Mouse (Mus musculus) adrenal gland, postnatal 4 days (tissue): Measurements from ENCODE around the gene Gm884. TPM values are rescaled to one million over a fixed set of nuclear protein-coding genes. Genes with fewer than 3 reads are reported as not detected.

ENCODE experiments used
- DNase-seq, 2 experiments: peaks; one replicate each; pipeline ENCODE4 v3.0.0; 2021 to 2022; ENCODE audit warnings: low spot score in 2 of 2, mixed read lengths in 2 of 2
- long read RNA-seq, 2 experiments: library from polyadenylated mRNA; stranded (forward); transcript quantifications; one replicate each; pipeline ENCODE4 v2.0.0; 2021
- total RNA-seq, 2 experiments: library from RNA; stranded (reverse); gene quantifications; 2 replicates each; pipeline ENCODE4 v1.2.3; 2021

Gene Gm884
- not detected for total RNA-seq
- long read RNA-seq, experiment 1, result 0 reads
- long read RNA-seq, experiment 2, result 0 reads

DNA sequence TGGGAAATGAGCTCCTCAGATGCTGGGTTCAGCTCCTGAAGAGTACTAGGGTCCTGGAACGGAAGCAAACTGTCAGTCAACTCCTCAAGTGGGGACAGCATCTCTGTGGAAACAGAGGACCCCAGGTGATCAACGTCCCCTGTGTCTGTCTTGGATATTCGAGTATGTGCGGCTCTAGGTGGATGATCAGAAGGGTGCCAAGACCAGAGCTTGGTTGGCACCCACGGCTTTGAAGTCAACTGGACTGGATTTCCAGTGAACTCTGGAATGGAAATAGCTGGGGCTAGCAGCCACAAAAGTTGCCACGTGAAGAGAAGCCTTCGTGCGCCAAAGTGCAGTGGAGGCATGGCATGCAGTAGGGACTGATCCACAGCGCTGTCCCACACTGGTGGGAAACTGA is at the start of gene Gm884:
Gm884 (minus strand) TSS at position 101 of the 400 bp plus-strand sequence.
- DNase-seq, result no peak

DNA sequence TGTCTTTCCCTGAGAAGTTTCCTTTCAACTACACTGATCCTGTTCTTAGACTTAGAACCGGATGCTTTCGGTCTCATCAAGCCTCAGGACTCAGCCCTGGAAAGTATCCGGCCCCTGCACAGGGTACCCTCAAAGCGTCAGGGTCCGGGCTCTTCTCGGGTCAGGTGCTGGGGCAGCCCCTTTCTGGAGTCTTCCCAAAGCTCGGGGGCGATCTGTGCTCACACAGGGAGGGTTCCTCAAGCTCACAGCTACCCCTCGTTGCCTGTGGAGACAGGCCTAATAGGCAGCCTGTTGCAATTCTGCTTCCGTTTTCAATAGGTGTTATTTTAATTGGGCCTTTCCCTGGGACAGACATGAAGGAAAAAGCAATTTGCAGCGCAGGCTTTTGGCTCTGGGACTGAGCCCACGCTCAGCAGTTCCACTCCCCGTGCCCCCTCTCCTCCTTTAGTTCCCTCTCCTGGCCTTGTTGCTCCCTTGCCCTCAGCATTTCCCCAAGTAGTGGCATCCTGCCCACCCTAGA is 46.0 kb upstream of the Gm884 start:
- DNase-seq, result no peak

DNA sequence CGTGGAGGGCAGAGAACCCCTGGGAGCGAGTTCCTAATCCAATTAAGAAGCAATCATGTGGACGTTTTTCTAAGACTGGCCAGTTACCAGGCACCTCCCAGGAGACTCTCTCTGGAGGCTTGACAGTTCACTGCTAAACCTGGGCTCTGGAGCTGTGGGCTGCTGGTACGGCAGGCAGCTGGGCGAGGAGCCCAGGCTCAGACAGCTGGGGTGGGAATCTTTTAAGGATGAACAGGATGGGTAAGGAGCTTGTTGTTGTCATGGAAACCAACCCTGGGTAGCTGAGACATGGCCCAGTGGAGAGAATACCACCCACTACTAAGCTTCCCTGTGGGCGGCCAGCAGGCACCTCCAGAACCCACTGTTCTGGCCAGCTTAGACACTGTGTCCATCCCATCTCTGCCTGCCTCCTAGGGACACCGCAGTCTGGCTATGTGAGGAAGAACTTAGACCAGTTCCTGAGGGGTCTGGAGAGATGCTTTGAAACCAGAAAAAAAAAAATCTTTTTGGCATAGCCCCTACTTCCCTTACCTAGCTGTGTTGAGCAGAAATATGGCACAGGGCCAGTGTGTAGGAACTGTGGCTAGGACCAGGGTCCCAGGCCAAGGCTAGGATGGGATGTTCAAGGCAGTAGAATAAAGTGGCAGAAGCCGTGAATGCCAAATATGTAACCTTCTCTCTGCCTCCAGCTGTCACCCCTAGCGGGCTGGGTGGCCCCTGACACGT is 45.4 kb upstream of the Gm884 start:
- no peak for DNase-seq

DNA sequence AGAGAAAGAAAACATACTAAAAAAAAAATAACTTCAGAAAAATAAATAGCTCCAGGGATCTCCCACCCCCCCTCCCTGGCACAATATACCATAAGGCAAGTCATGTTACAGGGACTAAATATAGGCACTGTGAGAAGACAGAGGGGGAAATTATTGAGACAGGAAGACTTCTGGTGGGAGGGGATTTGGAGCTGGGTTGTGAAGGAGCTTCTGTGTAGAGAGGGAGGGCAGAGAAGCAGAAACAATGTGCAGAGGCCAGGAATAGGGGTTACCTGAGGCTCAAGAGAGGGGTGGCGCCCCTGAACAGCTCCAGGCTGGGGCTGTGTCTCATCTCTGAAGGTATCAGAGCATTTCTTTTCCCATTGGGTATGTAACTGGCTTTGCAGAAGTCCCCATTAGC is 44.8 kb upstream of the Gm884 start:
- no peak for DNase-seq

DNA sequence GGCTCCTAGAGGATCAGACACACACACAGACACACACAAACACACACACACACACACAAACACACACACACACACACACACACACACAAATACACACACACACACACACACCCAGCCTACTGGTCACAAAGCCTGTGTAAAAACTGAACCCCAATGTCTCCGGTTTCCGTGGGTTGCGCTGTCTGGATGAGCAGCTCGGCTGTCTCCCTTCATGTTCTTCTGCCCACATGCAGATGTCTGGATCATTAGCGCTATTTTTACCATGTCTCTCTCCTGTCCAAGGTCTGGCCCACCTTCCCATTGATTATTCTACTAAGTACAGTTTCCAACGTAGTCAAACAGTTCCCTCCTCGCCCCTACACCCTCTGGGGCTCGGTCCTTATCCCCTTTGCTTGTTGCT is 42.2 kb upstream of the Gm884 start:
- no peak for DNase-seq

DNA sequence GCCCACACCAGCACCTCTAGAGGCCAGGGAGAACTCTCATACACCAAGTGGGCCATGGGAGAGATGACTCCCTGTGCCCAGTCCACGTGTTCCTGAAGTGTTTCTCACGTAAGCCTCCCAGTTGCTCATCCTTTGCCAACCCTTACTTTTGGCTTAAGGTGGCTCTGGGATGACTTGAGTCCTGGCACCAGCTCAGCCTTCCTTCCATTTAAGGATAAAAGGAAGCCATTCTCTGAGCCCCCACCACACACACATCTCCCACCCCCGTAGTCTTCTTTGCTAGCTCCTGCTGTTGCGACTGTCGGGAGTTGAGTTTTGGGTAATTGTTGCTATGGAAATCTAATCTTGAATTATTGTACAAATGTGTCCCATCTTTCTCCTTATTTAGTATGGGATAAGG is 41.6 kb upstream of the Gm884 start:
- DNase-seq, result no peak

DNA sequence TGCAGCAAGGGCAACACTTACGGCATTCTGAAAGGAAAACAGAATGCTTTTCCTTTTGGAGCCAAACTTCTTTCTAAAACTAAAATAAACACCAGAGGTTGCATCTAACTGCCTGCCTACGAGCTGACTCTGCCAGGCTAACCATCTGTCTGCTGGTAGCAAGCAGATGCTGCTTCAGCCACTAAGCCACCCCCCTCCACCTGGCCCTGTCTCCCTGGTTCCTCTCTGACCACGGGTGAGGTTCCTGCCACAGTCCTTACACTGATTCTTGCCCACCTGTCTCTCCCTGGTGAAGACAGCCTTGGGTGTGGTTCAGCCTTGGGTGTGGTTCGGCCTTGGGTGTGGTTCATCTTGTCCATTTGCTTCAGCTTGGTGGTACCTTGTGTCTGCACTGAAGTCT is 40.9 kb upstream of the Gm884 start:
- no peak for DNase-seq

DNA sequence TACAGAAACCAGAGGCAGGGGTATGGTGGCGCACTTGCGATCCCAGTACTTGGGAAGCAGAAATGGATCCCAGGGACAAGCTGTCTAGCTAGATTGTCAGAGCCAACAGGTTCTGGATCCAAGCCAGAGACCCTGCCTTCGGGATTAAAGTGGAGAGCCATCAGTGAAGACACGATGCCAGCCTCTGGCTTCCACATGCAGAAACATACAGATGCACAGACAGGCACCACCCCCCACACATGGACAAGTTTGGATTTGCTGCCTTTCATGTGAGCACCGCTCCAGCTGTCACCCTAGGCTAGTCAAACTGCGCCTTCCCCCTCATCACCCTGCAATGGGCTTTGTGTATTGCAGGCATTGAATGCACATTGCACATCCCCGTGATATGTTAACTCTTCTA is 37.2 kb upstream of the Gm884 start:
- no peak for DNase-seq

DNA sequence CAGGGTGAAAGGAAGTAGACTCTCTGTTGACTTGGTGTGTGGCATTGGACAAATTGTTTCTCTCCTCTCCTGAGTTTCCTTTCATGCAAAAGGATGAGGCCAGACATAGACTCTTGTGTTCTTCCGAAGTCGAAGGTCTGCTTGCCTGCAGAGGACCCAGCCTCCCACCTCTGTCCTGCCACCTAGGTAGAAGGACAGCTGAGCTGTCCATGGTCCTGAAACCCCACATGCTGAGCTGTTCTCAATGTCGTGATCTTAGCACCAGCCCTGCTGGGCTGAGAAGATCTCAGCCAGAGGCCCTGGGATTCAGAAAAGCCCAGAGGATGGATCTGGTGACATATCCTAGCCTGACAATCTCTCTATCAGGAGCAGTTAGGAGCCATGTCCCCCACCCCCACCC is 35.6 kb upstream of the Gm884 start:
- peak in 1 of 2 experiments; percentile 22 for DNase-seq

DNA sequence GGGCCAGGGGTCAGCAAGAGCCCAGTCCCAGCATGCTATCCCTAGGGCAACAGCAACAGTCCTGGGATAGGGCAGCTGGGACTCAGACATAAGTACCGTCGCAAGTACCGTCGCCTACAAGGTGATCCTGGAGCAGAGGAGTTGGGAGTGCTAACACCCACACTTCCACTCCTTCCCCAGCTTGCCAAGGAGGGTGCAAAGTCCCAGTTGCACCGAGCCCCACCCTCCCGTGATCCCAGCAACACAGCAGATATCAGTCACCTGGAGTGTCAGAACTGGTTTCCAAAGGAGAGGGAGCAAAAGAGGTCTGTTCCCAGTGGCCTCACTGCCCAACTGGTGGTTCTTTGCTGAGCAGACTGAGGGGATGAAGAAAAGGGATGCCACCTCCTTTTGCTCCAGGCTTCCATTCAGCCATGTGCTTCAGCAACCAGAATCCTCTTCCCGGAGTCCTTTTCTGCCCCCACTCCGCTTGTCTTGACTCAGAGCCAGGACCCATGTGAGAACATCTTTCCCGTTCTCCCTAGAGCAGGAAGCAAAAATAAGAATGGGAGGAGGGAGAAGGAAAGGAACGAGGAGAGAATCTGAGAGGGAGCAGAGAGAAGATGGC is 32.5 kb upstream of the Gm884 start:
- no peak for DNase-seq

DNA sequence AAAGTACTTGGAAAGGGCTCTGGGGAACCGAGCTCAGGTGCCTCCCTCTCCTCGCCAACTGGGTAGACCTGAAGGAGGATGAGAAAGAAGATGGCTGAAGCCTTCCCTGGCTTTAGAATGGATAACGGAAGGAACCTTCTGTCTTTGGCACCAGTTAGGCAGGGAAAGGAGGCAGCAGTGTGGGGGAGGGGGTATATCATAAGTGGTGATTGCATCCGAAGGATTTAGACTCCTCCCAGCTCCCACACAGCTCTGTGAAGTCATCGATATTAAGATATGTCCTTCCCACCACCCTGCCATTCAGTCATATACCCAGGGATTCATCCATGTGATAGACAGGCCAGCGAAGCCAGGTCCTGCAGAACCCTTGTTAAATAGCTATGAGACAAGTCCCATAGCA is 30.5 kb upstream of the Gm884 start:
- DNase-seq, result no peak

DNA sequence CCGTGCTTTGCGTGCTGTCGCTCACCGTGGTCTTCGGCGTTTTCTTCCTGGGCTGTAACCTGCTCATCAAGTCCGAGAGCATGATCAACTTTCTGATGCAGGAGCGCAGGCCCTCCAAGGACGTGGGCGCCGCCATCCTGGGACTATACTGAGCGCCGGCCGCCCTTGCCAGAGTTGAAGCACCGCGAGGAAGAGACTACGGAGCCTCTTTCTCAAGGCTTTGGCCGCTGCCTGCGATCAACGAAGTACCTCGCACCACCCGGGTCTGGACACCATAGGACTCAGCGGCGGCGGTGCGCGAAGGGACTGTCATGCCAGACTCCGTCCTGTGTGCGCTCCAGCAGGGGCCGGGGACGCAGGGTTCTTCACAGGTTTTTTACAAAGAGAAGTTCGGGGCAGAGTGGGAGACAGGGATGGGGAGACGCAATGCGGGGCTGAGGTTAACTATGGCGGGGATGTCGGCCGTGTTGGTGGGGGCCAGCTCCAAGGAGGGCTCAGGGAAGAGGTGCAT is 29.1 kb upstream of the Gm884 start:
- DNase-seq, result no peak

DNA sequence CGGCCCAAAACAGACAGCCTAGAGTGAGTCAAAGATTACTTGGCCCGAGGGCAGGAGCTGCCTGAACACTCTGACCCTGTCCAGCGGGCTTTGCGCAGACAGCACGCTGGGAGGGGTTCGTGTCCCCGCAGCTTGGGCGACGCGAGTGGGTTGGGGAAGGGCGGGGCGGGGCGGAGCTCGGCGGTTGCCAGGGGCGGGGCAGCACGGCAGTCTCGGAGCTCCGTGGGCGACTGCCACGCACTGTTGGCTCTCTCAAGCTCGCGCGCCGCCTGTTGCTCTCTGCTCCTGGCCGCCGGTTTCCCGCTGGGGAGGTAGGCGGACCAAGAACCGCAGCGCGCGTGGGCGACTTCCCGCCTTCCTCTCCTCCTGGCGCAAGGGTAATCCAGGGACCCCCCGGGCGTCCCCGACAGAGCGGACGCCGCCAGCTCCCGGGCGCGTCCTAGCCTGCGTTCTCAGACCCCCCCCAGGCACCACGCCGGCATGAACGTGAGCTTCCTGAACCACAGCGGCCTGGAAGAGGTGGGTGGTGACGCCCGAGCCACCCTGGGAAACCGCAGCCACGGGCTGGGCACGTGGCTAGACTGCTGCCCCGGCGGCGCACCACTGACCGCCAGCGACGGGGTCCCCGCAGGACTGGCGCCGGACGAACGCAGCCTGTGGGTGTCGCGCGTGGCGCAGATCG is 28.5 kb upstream of the Gm884 start, which contains the start of gene Rprml:
Rprml (plus strand) TSS at position 270 of the 682 bp plus-strand sequence.
- DNase-seq, result no peak

DNA sequence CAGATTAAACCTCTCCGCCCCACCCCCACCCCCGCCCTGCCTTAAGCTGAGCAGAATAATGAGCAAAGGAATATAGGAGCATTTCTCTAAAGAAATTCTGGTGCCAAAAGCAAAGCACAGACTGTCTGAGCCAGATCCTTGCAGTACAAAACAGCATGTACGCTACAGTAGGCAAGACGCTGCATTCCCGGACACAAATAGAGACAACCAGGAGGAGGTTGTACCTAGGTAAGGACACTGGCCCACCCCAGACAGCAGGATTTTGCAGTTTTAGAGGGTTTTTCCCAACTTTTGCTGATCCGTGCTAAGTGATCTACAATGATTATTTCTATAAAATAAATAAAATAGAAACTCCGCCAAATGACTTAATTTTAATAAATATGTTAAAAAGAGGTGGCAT is 27.7 kb upstream of the Gm884 start:
- no peak for DNase-seq

DNA sequence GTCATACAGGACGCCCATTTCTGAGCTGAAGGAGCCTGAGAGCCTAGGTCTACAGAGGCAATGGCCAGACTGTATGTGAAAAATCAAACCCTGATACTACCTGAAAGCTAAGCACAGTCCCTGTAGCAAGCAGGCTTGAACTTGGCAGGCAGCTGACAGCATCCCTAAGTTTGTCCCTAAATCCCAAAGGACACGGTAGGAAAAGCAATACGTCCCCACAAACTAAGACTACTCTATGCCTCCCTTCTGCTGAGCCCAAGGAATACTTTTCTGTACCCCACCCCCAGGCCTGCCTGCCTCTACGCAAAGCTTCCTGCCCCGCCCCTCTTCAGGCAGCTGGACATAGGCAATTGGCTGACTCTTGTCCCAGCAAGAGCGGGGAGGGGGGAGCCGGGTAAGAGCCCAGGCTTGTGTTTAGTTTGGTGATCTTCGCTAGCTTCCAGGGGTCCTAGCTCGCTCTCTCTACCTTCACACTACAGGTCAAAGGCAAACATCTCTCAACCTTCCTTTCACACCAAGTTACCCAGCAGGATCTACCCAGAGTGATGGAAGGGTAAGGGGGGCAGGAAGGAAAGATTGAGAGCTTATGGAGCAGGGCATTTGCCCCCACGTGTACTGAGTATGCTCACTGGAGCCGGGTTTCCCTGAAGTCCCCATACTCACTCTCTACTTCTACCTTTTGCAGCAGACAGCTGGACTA is 27.1 kb upstream of the Gm884 start:
- DNase-seq, result no peak

DNA sequence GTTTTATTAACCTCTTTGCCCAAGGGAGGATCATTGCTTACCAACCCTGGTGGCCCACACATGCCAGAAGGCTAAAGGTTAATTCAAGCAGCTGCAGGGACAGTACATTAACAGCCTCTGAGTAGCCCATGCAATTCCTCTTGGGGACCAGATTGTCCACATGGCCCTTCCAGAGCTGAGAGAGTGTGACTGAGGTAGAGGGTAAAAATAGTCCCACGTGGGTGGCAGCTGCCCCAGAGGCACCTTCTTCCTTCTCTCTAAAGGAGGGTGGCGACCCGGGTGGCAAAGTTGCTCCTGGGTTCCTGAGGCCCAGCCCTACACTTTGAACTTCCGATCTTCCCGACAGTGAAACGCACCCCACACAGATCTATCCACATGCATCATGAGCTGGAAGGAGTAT is 25.4 kb upstream of the Gm884 start:
- no peak for DNase-seq

DNA sequence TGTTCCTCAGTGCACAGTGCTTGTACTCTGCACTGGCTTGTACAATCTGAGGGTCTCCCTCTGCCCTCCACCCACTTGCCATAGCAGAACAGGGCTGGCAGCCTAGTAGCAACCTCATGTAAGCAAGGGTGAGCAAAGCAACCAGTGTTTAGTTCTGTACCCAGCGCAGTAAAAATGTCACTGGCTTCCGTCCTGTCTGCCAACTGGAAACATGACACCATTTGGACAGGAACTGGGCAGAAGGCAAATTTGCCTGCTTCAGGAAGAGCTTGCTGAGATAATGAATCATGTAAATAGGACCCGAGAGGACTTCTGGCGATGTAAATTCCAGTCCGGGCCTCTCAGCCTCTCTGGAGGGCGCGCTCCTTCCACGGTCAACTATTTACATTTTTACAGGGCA is 24.8 kb upstream of the Gm884 start:
- no peak for DNase-seq

DNA sequence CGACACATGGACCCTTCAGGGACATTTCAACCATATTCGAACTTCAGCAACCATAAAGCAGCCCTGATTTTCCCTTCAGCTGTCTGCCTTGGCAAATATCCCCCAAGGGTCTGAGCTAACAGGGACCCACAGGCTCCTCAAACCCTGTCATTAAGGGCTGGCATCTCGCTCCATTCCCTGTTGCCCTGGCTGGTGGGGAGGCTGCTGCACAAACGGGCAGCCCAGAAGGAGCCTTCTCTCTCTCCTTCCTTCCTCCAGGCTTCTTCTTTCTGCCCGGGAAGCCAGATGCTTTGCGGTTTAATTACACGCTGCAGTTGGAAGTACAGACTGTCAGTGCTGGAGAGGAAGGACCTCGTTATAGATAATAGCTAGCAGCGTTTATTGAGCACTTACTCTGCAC is 22.3 kb upstream of the Gm884 start:
- no peak for DNase-seq

DNA sequence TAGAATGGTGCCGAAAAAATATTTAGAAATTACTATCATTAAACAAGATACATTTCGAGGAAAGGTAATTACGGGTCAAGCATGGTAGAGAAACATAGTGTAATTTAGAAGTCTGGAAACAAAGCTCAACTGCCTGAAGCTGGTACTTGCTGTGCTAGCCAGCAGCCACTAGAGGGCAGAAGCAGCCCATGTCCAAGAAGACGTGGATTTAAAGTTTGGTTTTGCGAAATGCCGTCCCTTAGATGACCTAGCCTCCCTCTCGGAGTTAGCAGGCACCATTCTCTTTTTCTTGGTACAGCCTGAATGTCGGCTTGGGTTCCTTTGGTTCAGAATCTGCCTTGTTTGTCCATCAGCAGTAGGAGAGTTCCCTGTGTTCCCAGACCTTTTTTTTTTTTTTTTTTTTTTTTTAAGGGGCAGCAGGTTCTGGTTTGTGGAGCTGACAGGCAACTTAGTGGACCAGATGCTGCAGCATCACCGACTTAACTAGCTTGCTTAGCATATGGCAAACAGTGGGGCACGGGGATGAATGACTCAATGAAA is 18.5 kb upstream of the Gm884 start:
- DNase-seq, result no peak

DNA sequence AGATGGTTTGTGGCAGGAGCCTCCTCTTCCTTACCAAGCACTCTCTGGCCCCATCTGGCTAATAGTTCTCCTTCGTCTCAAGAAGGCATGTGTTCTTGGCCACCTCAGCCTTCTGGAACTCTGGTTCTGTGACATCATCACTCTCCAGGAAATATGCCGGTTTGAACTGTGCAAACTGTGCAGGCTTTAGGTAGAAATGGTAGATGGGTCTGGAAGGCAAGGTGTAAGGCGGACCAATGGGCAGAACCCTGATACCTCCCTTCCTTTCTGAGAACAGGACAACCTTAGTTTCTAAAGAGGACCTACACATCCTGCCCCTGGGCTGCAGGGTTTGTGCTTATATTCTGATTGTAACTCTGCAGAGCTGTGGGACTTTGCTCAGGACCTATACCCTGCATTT is 17.9 kb upstream of the Gm884 start, which contains the start of gene Lyzl6:
Lyzl6 (minus strand) TSS at position 101 of the 400 bp plus-strand sequence.
- no peak for DNase-seq

DNA sequence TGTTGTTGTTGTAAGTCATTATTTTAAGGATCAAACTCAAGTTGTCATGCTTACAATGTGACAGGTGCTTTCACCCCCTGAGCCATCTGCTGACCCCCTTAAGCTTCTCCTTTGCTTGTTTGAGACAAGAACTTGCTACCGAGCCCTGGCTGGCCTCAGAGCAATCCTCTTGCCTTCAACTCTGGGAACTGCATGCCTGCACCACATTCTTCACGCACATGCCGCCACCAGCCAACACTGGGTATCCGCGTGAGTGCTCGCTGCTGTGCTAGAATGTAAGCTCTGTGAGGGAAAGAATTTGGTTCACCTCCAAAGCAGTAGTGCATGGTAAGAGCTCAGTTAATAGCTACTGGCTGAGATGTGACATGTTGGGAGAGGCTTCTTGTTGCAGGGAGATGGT is 15.3 kb upstream of the Gm884 start:
- no peak for DNase-seq
